Mouse (Mus musculus) midbrain, embryonic 13.5 days (tissue): ENCODE measurements around the gene a. TPM values are rescaled to one million over a fixed set of nuclear protein-coding genes. Genes with fewer than 3 reads are reported as not detected.
"Not testable (repeated sequence)": the region's sequence is repeated elsewhere in the genome, so short reads cannot be mapped to it uniquely, and the experiment has no call there.

Source experiments
- ATAC-seq: fragments of 200-750 bp; cut with Nextera tagmentation; 2 replicates; pipeline ENCODE4 v1.8.0; 2017; ENCODE audit warnings: mild to moderate bottlenecking, moderate TSS enrichment, moderate library complexity
- H3K27ac ChIP-seq: fragments of 300-500 bp; sonication (generic); 2 replicates; pipeline ENCODE4 v1.5.1; 2015; ENCODE audit warnings: inconsistent platforms, mild to moderate bottlenecking, moderate library complexity
- H3K27me3 ChIP-seq: fragments of 300-500 bp; sonication (generic); 2 replicates; pipeline ENCODE4 v1.6.1; 2015; ENCODE audit warnings: mild to moderate bottlenecking, inconsistent platforms
- H3K36me3 ChIP-seq: fragments of 300-500 bp; sonication (generic); 2 replicates; pipeline ENCODE4 v1.6.1; 2015; ENCODE audit warnings: mild to moderate bottlenecking, inconsistent platforms
- H3K4me1 ChIP-seq: fragments of 300-500 bp; sonication (generic); replicated peaks from 2 replicates; pipeline ENCODE4 v1.6.1; 2015; ENCODE audit warnings: inconsistent platforms
- H3K4me2 ChIP-seq: fragments of 300-500 bp; sonication (generic); replicated peaks from 2 replicates; pipeline ENCODE4 v1.6.1; 2015; ENCODE audit warnings: moderate library complexity, mild to moderate bottlenecking, inconsistent platforms
- H3K4me3 ChIP-seq: fragments of 300-500 bp; sonication (generic); replicated peaks from 2 replicates; pipeline ENCODE4 v1.5.1; 2015; ENCODE audit warnings: mild to moderate bottlenecking, inconsistent platforms
- H3K9ac ChIP-seq: fragments of 300-500 bp; sonication (generic); replicated peaks from 2 replicates; pipeline ENCODE4 v1.6.1; 2015; ENCODE audit warnings: mild to moderate bottlenecking, inconsistent platforms
- H3K9me3 ChIP-seq: fragments of 300-500 bp; sonication (generic); 2 replicates; pipeline ENCODE4 v1.6.1; 2016; ENCODE audit warnings: mild to moderate bottlenecking, inconsistent platforms
- WGBS: fragments of 180-500 bp; shearing (Covaris S2); methylation state at CpG from one replicate; pipeline ENCODE4 v1.1.7; 2015; 5-methylcytosine and 5-hydroxymethylcytosine counted together
- polyA plus RNA-seq: library from polyadenylated mRNA; unstranded; fragments of >200 nt; fragmentation: Nextera tagmentation; extraction: Ambion mirVana; gene quantifications from 2 replicates; pipeline ENCODE4 v1.2.1, GENCODE M21; 2015

a gene
- polyA plus RNA-seq, 1 experiment from 2014 or later = 1.5 TPM

DNA sequence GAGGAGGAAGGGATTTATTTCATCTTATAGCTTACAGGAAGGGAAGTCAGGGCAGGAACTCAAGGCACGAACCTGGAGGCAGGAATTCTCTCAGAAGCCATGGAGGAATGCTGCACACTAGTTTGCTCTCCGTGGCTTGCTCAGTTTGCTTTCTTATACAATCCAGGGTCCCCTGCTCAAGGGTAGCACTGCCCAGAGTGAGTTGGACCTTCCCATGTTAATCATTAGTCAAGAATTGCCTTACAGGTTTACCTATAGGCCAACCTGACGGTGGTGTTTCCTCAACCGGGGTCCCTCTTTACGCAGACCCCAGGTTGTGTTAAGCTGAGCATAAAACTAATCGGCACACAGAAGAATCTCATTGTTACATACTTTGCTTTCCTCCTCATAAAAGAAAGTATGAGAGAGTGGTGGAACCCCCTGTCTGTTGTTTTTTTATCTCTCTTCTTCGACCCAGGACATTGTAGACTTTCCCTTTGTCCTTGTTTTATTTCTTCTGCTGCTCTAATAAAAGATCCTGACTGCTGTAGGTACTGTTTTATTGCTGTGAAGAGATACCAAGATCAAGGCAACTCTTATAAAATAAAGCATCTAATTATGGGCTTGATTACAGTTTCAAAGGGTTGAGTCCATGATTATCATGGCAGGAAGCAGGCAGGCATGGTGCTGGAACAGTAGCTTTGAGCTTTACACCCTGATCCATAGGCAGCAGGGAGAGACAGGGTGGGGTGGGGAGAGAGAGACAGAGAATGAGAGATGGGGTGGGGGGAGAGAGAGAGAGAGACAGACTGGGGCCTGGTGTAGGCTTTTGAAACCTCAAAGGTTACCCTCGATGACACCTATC is 146.6 kb downstream of the a start:
- peaks cover 5% of the 10 kb centered on the region for H3K4me1 ChIP-seq
- ATAC-seq = no peak
- H3K27ac ChIP-seq = no peak overlapping the region
- H3K27me3 ChIP-seq = no peaks in the 10 kb centered on the region
- no peak overlapping the region for H3K4me3 ChIP-seq
- no peaks in the 10 kb centered on the region for H3K36me3 ChIP-seq
- WGBS = 86% methylated on average over 8 of the region's 8 CpGs
- no peak overlapping the region for H3K9ac ChIP-seq
- no peak overlapping the region for H3K4me2 ChIP-seq
- H3K9me3 ChIP-seq = no peaks in the 10 kb centered on the region

DNA sequence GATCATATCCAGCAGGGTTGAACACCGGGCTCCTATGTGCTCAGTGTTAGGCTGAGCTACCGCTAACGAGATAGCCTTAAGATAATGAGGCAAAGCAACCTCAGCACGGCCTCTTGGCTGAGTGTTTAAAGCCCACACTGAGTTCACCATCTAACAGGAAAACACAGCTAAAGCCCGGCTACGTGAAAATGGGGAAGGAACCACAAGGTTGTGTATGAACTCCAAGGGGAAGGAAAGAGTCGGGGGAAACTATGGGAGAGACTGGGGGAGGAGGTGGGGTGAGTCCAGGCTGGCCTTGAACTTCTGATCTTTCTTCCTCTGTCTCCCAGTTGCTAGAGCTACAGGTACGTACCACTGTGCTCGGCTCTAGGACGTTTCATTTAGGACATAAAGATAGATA is 150.8 kb downstream of the a start:
- Histone ChIP-seq H3K4me1 (peaks cover 8% of the 10 kb centered on the region), H3K27ac (no peak overlapping the region), H3K27me3 (0 out of 2 replicates have a peak, but pooled peaks cover 7% of the 10 kb centered on the region), H3K9ac (no peak overlapping the region), H3K9me3 (no peaks in the 10 kb centered on the region), H3K36me3 (no peaks in the 10 kb centered on the region), H3K4me2 (no peak overlapping the region), H3K4me3 (no peak overlapping the region)
- ATAC-seq = no peak
- WGBS = 78% methylated on average over 10 of the region's 10 CpGs

GRCm38 (mm10) chr2:154942546-154942945 is 151.3 kb downstream of the a start:
- H3K4me3 ChIP-seq = no peak overlapping the region
- H3K4me2 ChIP-seq = 0 out of 2 replicates have a peak overlapping the region, but pooled peaks have one; percentile 29
- 0 out of 2 replicates have a peak, but pooled peaks cover 7% of the 10 kb centered on the region for H3K27me3 ChIP-seq
- H3K4me1 ChIP-seq = peaks cover 8% of the 10 kb centered on the region
- H3K9ac ChIP-seq = no peak overlapping the region
- no peaks in the 10 kb centered on the region for H3K36me3 ChIP-seq
- no peaks in the 10 kb centered on the region for H3K9me3 ChIP-seq
- WGBS = 35% methylated on average over 11 of the region's 11 CpGs
- ATAC-seq = no peak
- H3K27ac ChIP-seq = no peak overlapping the region

DNA sequence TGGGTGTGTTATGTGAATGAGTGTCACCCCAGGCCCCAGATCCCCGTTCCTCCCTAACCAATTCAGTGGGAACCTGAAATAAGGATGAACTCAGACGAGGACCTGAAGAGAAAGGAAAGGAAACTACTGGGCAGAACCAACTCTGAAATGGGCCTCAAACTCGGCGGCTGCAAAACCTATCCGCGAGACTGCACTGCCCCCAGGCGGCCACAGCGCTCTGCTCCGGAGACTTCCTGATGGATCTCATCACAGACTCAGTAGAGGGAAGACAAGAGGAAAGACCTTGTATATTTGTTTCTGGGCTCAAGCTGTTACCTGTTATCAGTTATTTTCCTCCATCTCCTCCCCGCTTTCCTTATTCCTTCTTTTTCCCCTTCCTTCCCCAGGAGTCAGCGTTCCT is 151.9 kb downstream of the a start:
- Histone ChIP-seq H3K27ac (no peak overlapping the region), H3K4me3 (no peak overlapping the region), H3K4me2 (peak overlapping the region; percentile 29; the same call in 1 of the 2 replicates), H3K36me3 (no peaks in the 10 kb centered on the region), H3K4me1 (peaks cover 8% of the 10 kb centered on the region), H3K9me3 (no peaks in the 10 kb centered on the region), H3K27me3 (0 out of 2 replicates have a peak, but pooled peaks cover 7% of the 10 kb centered on the region), H3K9ac (no peak overlapping the region)
- 5% methylated on average over 11 of the region's 11 CpGs for WGBS
- no peak for ATAC-seq

DNA sequence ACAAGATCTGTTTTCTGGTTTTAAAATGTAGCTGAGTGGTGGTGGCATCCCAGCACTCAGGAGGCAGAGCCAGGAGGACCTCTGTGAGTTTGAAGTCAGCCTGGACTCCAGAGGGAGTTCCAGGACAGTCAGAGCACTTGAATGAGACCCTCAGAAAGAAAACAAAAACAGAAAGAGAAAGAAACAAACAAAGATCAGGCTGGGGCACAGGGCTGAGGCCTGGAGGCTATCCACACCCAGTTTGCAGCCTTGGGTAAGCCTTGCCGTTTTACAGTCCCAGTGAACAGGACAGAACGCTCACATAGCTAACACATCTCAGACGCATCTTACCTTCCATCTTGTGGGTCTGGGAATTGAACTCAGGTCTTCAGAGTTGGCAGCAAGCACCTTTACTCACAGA is 155.7 kb downstream of the a start:
- H3K9ac ChIP-seq = no peak overlapping the region
- H3K36me3 ChIP-seq = no peaks in the 10 kb centered on the region
- no peak overlapping the region for H3K4me3 ChIP-seq
- 0 out of 2 replicates have a peak, but pooled peaks cover 7% of the 10 kb centered on the region for H3K27me3 ChIP-seq
- no peak overlapping the region for H3K27ac ChIP-seq
- peaks cover 8% of the 10 kb centered on the region for H3K4me1 ChIP-seq
- ATAC-seq = no peak
- H3K9me3 ChIP-seq = no peaks in the 10 kb centered on the region
- no peak overlapping the region for H3K4me2 ChIP-seq
- WGBS = 95% methylated on average over 3 of the region's 3 CpGs

DNA sequence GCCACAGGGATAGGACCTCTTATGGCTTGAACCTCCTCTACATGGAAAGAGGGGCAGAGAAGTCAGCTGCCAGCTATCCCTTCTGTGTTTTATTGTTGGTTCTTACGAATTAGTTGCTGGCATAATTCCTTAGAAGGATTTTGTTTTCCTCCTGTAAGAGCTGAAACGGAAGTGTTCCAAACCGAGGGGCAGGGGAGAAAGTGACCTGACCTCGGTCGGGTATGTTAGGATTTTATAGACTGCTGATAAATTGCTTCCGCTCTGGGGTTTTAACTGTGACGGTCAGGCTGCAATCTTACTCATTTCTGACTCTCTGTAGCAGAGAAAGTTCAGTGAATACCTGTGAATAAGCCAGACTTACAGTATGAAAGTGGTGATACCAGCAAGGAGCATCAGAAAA is 158.2 kb downstream of the a start:
- Histone ChIP-seq H3K9me3 (no peaks in the 10 kb centered on the region), H3K4me3 (no peak overlapping the region), H3K27me3 (no peaks in the 10 kb centered on the region), H3K36me3 (no peaks in the 10 kb centered on the region), H3K4me2 (no peak overlapping the region), H3K4me1 (no peaks in the 10 kb centered on the region), H3K9ac (no peak overlapping the region), H3K27ac (no peak overlapping the region)
- 80% methylated on average over 7 of the region's 7 CpGs for WGBS
- no peak for ATAC-seq

DNA sequence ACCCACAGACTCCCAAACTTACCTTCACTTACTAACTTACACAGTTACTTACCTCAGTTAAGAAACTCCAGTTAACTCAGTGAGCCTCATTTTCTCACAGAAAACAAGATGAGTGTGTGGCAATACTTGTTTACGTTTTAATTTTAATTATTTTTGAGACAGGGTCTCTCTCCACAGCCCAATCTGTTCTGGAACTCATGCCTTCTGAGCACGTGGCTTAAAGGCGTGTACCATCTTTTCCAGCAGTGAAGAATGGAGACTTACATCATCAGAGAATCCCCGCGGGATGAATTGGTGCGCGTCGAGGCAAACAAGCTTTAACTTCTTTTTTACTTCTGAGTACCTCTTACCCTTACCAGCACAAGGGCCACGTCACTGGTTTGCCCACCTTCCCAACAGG is 158.7 kb downstream of the a start:
- Histone ChIP-seq H3K4me3 (no peak overlapping the region), H3K27ac (no peak overlapping the region), H3K9me3 (no peaks in the 10 kb centered on the region), H3K36me3 (no peaks in the 10 kb centered on the region), H3K9ac (no peak overlapping the region), H3K4me1 (no peaks in the 10 kb centered on the region), H3K4me2 (no peak overlapping the region), H3K27me3 (no peaks in the 10 kb centered on the region)
- ATAC-seq = no peak
- 78% methylated on average over 9 of the region's 9 CpGs for WGBS

DNA sequence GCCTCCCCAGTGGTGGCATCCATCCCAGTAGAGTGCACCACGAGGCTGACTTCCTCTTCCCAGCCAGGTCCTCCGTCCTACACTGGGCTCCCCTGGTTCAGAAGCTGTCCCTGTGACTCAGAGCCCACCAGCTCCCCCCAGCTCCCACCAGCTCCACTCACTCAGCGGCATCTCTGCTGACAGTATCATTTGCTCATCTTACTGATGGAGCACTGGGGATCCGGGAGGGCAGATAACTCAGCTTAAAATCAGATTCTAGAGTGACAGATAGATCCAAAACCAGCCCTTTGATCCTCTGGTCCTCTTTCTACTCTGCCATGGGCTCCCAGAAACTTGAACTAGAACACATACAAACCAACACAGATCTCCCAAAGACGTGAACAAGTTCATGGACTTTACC is 159.4 kb downstream of the a start:
- H3K36me3 ChIP-seq = no peaks in the 10 kb centered on the region
- 65% methylated on average over 5 of the region's 5 CpGs for WGBS
- no peak for ATAC-seq
- no peak overlapping the region for H3K27ac ChIP-seq
- no peak overlapping the region for H3K4me2 ChIP-seq
- H3K9me3 ChIP-seq = no peaks in the 10 kb centered on the region
- H3K9ac ChIP-seq = no peak overlapping the region
- no peaks in the 10 kb centered on the region for H3K27me3 ChIP-seq
- H3K4me3 ChIP-seq = no peak overlapping the region
- no peaks in the 10 kb centered on the region for H3K4me1 ChIP-seq

DNA sequence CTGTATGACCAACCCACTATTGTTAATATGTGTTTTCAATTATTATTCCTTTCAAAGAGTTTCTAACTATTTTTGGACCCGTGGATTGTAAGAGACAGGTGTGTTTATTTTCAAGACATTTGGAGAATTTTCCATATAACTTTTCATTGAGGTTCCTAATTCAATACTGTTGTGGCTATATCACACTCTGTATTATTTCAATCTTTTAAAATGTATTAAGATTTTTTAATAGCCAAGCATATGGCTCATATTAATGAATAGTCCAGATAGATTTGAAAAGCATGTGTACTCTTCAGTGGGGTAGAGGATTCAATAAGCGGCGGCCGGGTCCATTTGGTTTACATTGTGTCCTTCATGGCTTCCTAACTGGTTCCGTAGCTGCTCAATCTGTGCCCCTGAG is 168.3 kb downstream of the a start:
- H3K27ac ChIP-seq = no peak overlapping the region
- H3K4me3 ChIP-seq = no peak overlapping the region
- no peaks in the 10 kb centered on the region for H3K27me3 ChIP-seq
- no peaks in the 10 kb centered on the region for H3K36me3 ChIP-seq
- H3K9me3 ChIP-seq = no peaks in the 10 kb centered on the region
- ATAC-seq = no peak
- H3K4me2 ChIP-seq = no peak overlapping the region
- no peaks in the 10 kb centered on the region; the same call in 1 of the 2 replicates for H3K4me1 ChIP-seq
- H3K9ac ChIP-seq = no peak overlapping the region
- WGBS = 89% methylated on average over 5 of the region's 5 CpGs

GRCm38 (mm10) chr2:154959909-154960308 is 168.7 kb downstream of the a start:
- WGBS = 90% methylated on average over 3 of the region's 3 CpGs
- H3K36me3 ChIP-seq = no peaks in the 10 kb centered on the region
- no peaks in the 10 kb centered on the region for H3K27me3 ChIP-seq
- ATAC-seq = no peak
- H3K9ac ChIP-seq = no peak overlapping the region
- no peaks in the 10 kb centered on the region for H3K9me3 ChIP-seq
- H3K4me2 ChIP-seq = no peak overlapping the region
- no peak overlapping the region for H3K27ac ChIP-seq
- no peaks in the 10 kb centered on the region; the same call in 1 of the 2 replicates for H3K4me1 ChIP-seq
- no peak overlapping the region for H3K4me3 ChIP-seq

- H3K27me3 ChIP-seq = no peaks in the 10 kb centered on the region
- no peaks in the 10 kb centered on the region for H3K9me3 ChIP-seq
- no peaks in the 10 kb centered on the region; the same call in 1 of the 2 replicates for H3K4me1 ChIP-seq
- H3K36me3 ChIP-seq = no peaks in the 10 kb centered on the region
- no peak overlapping the region for H3K27ac ChIP-seq
- H3K4me3 ChIP-seq = no peak overlapping the region
- no peak overlapping the region for H3K4me2 ChIP-seq
- 40% methylated on average over 5 of the region's 5 CpGs for WGBS
- ATAC-seq = no peak
- no peak overlapping the region for H3K9ac ChIP-seq
Observed at GRCm38 (mm10) chr2:154963176-154963575, 172.0 kb downstream of the a start.

DNA sequence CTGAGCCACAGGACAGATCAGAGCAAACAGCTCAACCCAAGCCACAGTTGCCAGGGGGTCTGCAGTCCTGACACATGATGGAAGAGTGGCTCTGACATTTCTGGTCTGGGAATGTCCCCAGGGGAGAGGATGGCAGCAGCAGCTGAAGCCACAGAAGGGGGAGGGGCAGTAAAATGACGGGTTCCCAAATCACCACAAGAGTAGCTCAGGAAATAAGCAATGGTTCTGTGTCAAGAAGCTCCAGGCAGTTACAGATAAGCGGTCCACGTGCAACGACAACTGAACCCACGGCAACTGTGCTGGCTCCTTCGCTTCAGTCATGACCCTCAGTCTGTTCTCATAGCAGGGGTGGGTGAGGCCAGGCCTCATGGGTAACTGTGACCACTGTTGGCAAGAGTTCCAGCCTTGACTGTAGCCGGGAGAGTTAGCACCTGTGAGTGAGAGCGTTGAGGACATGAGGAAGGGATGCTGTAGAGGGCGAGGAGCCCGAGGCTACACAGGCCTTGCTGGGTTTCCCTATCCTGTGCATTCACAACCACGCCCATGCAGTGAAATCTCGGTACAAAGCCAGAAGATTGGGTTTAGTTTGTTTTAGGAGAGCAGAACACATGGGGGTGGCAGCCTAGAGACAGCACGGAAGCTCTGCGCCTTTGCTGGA is 178.7 kb downstream of the a start:
- not testable (repeated sequence) for ATAC-seq, H3K9ac ChIP-seq, H3K27ac ChIP-seq, H3K4me2 ChIP-seq, H3K4me1 ChIP-seq, H3K4me3 ChIP-seq, H3K9me3 ChIP-seq, H3K27me3 ChIP-seq, H3K36me3 ChIP-seq
- WGBS = 71% methylated on average over 14 of the region's 14 CpGs
